Mouse (Mus musculus): ENCODE measurements around the gene Topbp1. TPM values are rescaled to one million over a fixed set of nuclear protein-coding genes. Genes with fewer than 3 reads are reported as not detected.

Topbp1 gene
- total and polyA plus RNA-seq, 3 experiments = 95.0 to 141 (median 104) TPM

- TF ChIP-seq ELF1 (IDR thresholded peaks at IDR 0.05; ENCODE audit: low read depth, low read length) = peak; percentile 65
These were observed 60.6 kb downstream of the Topbp1 start, which contains the start of gene Cdv3 (continued) for GRCm38 (mm10) chr9:103365290-103366247.

DNA sequence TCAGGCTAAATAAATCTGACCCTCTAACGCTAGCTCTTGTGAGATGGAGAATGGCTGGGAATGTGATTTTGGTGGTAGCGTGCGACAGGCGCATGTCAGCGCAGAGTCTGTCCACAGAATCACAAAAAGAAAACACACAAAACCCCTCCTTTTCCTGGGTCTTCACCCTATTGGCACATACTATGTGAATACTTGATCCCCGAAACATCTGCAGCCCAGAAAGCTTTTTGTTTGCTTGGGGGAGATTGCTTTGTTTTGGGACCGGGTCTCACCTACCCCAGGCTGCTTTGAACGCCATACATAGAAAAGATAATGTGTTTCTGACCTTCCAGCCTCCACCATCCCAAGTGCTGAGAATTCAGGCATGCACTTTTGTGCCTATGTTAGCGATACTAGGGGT lies 61.3 kb downstream of the Topbp1 start:
- peaks cover 2 to 25% of the 10 kb centered on the region in 2 experiments; a peak in 3 of 4 replicates for H3K4me1 ChIP-seq (ENCODE audit: control insufficient read depth in 1 of 2, insufficient read depth in 2 of 2)
- H3K4me3 ChIP-seq (replicated peaks in 1 of 3; ENCODE audit: low read depth in 2 of 3, low read length in 2 of 3, poor library complexity in 1 of 3) = peak overlapping the region; percentile 50 to 53 (median 52)
- in situ Hi-C loops (cut with MboI; ENCODE audit: low pct_ligation_motif_present, low pct_unique_long_range_greater_than_20kb, low sequenced_read_pairs) (loop anchor here (5.0 kb wide), 1 partner anchor 56 kb away; no protein-coding TSS in a partner anchor), dilution Hi-C loops (cut with MboI; ENCODE audit: extremely low pct_ligation_motif_present, extremely low pct_unique_long_range_greater_than_20kb, low sequenced_read_pairs) (no loop called here)
- no peaks in the 10 kb centered on the region for H3K9me3 ChIP-seq (replicated peaks; ENCODE audit: low read length)
- H3K27me3 ChIP-seq (replicated peaks) = no peaks in the 10 kb centered on the region
- DNase-seq (ENCODE audit: extremely low read depth) = no peak
- peaks cover 36% of the 10 kb centered on the region for H3K79me2 ChIP-seq (replicated peaks; ENCODE audit: control insufficient read depth, extremely low read depth, insufficient read depth, poor library complexity, severe bottlenecking)
- peak overlapping the region; percentile 96 for H3K4me2 ChIP-seq (ENCODE audit: insufficient read depth, low read depth, poor library complexity, severe bottlenecking)
- 0 out of 2 replicates have a peak overlapping the region, but pooled peaks have one; percentile 27 for H3K27ac ChIP-seq (ENCODE audit: insufficient read depth, low read depth)
- TF ChIP-seq MYC (IDR thresholded peaks at IDR 0.05; ENCODE audit: low read depth, low read length) (no peak), TBP (conservative IDR thresholded peaks at IDR 0.05; ENCODE audit: low read depth, low read length) (no peak), KAT2A (IDR thresholded peaks at IDR 0.05; ENCODE audit: insufficient replicate concordance, low read length) (no peak), NRF1 (IDR thresholded peaks at IDR 0.05; ENCODE audit: low read depth, low read length) (no peak), ETS1 (conservative IDR thresholded peaks at IDR 0.05; ENCODE audit: low read depth, low read length) (no peak), EP300 (IDR thresholded peaks at IDR 0.05; ENCODE audit: low read length) (no peak)
- peaks cover 0 to 15% of the 10 kb centered on the region in 2 experiments for H3K36me3 ChIP-seq (replicated peaks in 1 of 2; ENCODE audit: control insufficient read depth in 1 of 2, insufficient read depth in 1 of 2, low read length in 1 of 2)
- peak overlapping the region; percentile 96 for H3K9ac ChIP-seq (ENCODE audit: insufficient read depth, low read depth)

DNA sequence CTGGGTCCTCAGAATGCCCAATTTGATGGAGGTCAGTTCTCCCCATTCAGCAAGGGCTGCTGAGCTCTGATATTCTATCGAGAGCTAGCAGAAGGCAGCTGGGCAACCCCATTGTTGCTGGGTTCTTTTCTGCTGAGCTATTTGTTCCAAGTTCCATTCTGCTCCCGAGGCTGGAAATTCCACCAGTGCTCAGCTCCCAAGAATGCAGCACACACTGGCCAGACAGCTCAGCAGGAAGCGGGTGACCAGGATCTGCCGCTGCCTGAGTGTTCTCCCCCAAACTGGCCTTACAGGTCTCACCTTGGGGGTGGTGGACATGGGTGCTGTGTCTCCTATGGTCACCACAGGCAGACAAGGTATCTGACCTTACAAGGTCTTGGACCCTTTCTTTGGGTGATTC lies 64.9 kb downstream of the Topbp1 start:
- Histone ChIP-seq H3K27ac (ENCODE audit: insufficient read depth, low read depth) (no peak overlapping the region), H3K4me1 (ENCODE audit: control insufficient read depth in 1 of 2, insufficient read depth in 2 of 2) (peaks cover 2 to 15% of the 10 kb centered on the region in 2 experiments; a peak in 3 of 4 replicates), H3K9me3 (replicated peaks; ENCODE audit: low read length) (no peaks in the 10 kb centered on the region), H3K36me3 (replicated peaks in 1 of 2; ENCODE audit: control insufficient read depth in 1 of 2, insufficient read depth in 1 of 2, low read length in 1 of 2) (peaks cover 0 to 2% of the 10 kb centered on the region in 2 experiments), H3K27me3 (replicated peaks) (no peaks in the 10 kb centered on the region), H3K4me3 (replicated peaks in 1 of 3; ENCODE audit: low read depth in 2 of 3, low read length in 2 of 3, poor library complexity in 1 of 3) (no peak overlapping the region), H3K79me2 (replicated peaks; ENCODE audit: control insufficient read depth, extremely low read depth, insufficient read depth, poor library complexity, severe bottlenecking) (peaks cover 4% of the 10 kb centered on the region), H3K4me2 (ENCODE audit: insufficient read depth, low read depth, poor library complexity, severe bottlenecking) (no peak overlapping the region), H3K9ac (ENCODE audit: insufficient read depth, low read depth) (no peak overlapping the region)
- in situ Hi-C loops (cut with MboI; ENCODE audit: low pct_ligation_motif_present, low pct_unique_long_range_greater_than_20kb, low sequenced_read_pairs) (loop anchor here (5.0 kb wide), 1 partner anchor 52 kb away; no protein-coding TSS in a partner anchor), dilution Hi-C loops (cut with MboI; ENCODE audit: extremely low pct_ligation_motif_present, extremely low pct_unique_long_range_greater_than_20kb, low sequenced_read_pairs) (no loop called here)
- TF ChIP-seq EP300 (IDR thresholded peaks at IDR 0.05; ENCODE audit: low read length) (no peak), IRF4 (IDR thresholded peaks at IDR 0.05; ENCODE audit: low read depth, low read length) (no peak), MXI1 (IDR thresholded peaks at IDR 0.05; ENCODE audit: low read depth, low read length) (no peak), CHD2 (IDR thresholded peaks at IDR 0.05; ENCODE audit: low read length) (no peak), ZC3H11A (IDR thresholded peaks at IDR 0.05; ENCODE audit: low read depth, low read length) (no peak), PAX5 (IDR thresholded peaks at IDR 0.05; ENCODE audit: low read length) (no peak), ZMIZ1 (IDR thresholded peaks at IDR 0.05; ENCODE audit: low read depth, low read length) (no peak), ZNF384 (IDR thresholded peaks at IDR 0.05; ENCODE audit: low read depth, low read length) (no peak), MAFK (IDR thresholded peaks at IDR 0.05; ENCODE audit: insufficient replicate concordance, low read length) (no peak)
- no peak for DNase-seq (ENCODE audit: extremely low read depth)

Data from CH12.LX (cell line).